Mouse (Mus musculus) neural tube, embryonic 15.5 days (tissue): ENCODE results near the gene Itgae. TPM values are rescaled to one million over a fixed set of nuclear protein-coding genes. Genes with fewer than 3 reads are reported as not detected.

Source experiments
- ATAC-seq: fragments of 200-750 bp; cut with Nextera tagmentation; 2 replicates; pipeline ENCODE4 v1.8.0; 2017; ENCODE audit warnings: mild to moderate bottlenecking, moderate TSS enrichment, moderate library complexity; ENCODE audit not compliant: low FRiP score
- H3K27ac ChIP-seq: fragments of 300-500 bp; sonication (generic); replicated peaks from 2 replicates; pipeline ENCODE4 v1.5.1; 2015; ENCODE audit warnings: mild to moderate bottlenecking, inconsistent platforms
- H3K27me3 ChIP-seq: fragments of 300-500 bp; sonication (generic); replicated peaks from 2 replicates; pipeline ENCODE4 v1.6.1; 2015; ENCODE audit warnings: inconsistent platforms
- H3K36me3 ChIP-seq: fragments of 300-500 bp; sonication (generic); 2 replicates; pipeline ENCODE4 v1.6.1; 2015; ENCODE audit warnings: inconsistent platforms
- H3K4me1 ChIP-seq: fragments of 300-500 bp; sonication (generic); 2 replicates; pipeline ENCODE4 v1.6.1; 2015; ENCODE audit warnings: inconsistent platforms
- H3K4me2 ChIP-seq: fragments of 300-500 bp; sonication (generic); 2 replicates; pipeline ENCODE4 v1.6.1; 2015; ENCODE audit warnings: inconsistent platforms, mild to moderate bottlenecking, moderate library complexity
- H3K4me3 ChIP-seq: fragments of 300-500 bp; sonication (generic); replicated peaks from 2 replicates; pipeline ENCODE4 v1.5.1; 2015; ENCODE audit warnings: mild to moderate bottlenecking, inconsistent platforms
- H3K9ac ChIP-seq: fragments of 300-500 bp; sonication (generic); replicated peaks from 2 replicates; pipeline ENCODE4 v1.6.1; 2015; ENCODE audit warnings: mild to moderate bottlenecking, inconsistent platforms
- H3K9me3 ChIP-seq: fragments of 300-500 bp; sonication (generic); replicated peaks from 2 replicates; pipeline ENCODE4 v1.6.1; 2016; ENCODE audit warnings: inconsistent platforms
- WGBS: fragments of 180-500 bp; shearing (Covaris S2); methylation state at CpG from one replicate; pipeline ENCODE4 v1.1.7; 2015; ENCODE audit warnings: mixed read lengths; 5-methylcytosine and 5-hydroxymethylcytosine counted together
- polyA plus RNA-seq: library from polyadenylated mRNA; unstranded; fragments of >200 nt; fragmentation: Nextera tagmentation; extraction: Ambion mirVana; gene quantifications from 2 replicates; pipeline ENCODE4 v1.2.1, GENCODE M21; 2015

Itgae gene
- 0.19 and 2.7 TPM in 2 replicates for polyA plus RNA-seq

DNA sequence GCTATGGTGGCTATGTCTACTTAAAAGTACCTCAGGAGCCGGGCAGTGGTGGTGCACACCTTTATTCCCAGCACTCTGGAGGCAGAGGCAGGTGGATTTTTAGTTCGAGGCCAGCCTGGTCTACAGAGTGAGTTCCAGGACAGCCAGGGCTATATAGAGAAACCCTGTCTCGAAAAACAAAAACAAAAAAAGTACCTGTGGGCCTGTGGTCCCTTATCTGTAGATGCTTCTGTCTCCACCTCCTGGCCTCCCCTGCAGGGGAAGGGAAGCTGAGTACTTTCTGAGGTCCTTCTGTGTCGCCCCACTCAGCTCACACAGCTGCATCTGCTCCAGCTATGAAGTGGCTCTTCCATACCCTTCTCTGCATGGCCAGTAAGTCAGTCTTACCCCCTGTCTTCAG lies at the start of gene Itgae:
TSS of gene Itgae (plus strand) at position 301 of the 400 bp plus-strand sequence.
- WGBS = 83% methylated on average over 4 of the region's 4 CpGs
- Histone ChIP-seq H3K27ac (no peak within 1 kb of the TSS), H3K9me3 (no peaks in the 10 kb centered on the region), H3K4me3 (no peak within 1 kb of the TSS), H3K4me2 (no peak within 1 kb of the TSS), H3K27me3 (no peaks in the 10 kb centered on the region), H3K36me3 (no peaks in the 10 kb centered on the region), H3K4me1 (no peaks in the 10 kb centered on the region), H3K9ac (no peak within 1 kb of the TSS)
- no peak for ATAC-seq

- no peak for ATAC-seq
- Histone ChIP-seq H3K9ac (no peak overlapping the region), H3K9me3 (no peaks in the 10 kb centered on the region), H3K27ac (no peak overlapping the region), H3K4me1 (peaks cover 15% of the 10 kb centered on the region), H3K4me2 (no peak overlapping the region), H3K27me3 (no peaks in the 10 kb centered on the region), H3K36me3 (peaks cover 16% of the 10 kb centered on the region), H3K4me3 (no peak overlapping the region)
- 70% methylated on average over 6 of the region's 6 CpGs for WGBS
Measured at GRCm38 (mm10) chr11:73044229-73044755, 46.1 kb upstream of the Itgae start.

- Histone ChIP-seq H3K9me3 (no peaks in the 10 kb centered on the region), H3K27me3 (no peaks in the 10 kb centered on the region), H3K9ac (no peak overlapping the region), H3K4me1 (peaks cover 19% of the 10 kb centered on the region), H3K4me2 (no peak overlapping the region), H3K36me3 (peaks cover 15% of the 10 kb centered on the region), H3K4me3 (no peak overlapping the region), H3K27ac (no peak overlapping the region)
- ATAC-seq = no peak
- 73% methylated on average over 4 of the region's 4 CpGs for WGBS
Measured at GRCm38 (mm10) chr11:73044789-73045188, 45.6 kb upstream of the Itgae start.

GRCm38 (mm10) chr11:73047542-73047996 lies 42.8 kb upstream of the Itgae start, which contains the start of gene Ncbp3:
Ncbp3 (plus strand) TSS chr11:73047783.
- peak within 1 kb of the TSS; percentile 90 for H3K4me3 ChIP-seq
- ATAC-seq = peak; percentile 95
- H3K9me3 ChIP-seq = no peaks in the 10 kb centered on the region
- H3K4me2 ChIP-seq = peak within 1 kb of the TSS; percentile 75
- peak within 1 kb of the TSS; percentile 92 for H3K27ac ChIP-seq
- H3K9ac ChIP-seq = peak within 1 kb of the TSS; percentile 89
- peaks cover 13% of the 10 kb centered on the region; the same call in 1 of the 2 replicates for H3K36me3 ChIP-seq
- H3K4me1 ChIP-seq = peaks cover 19% of the 10 kb centered on the region
- WGBS = 1% methylated on average over 39 of the region's 39 CpGs
- no peaks in the 10 kb centered on the region for H3K27me3 ChIP-seq

GRCm38 (mm10) chr11:73048030-73048876 lies 42.1 kb upstream of the Itgae start:
- Histone ChIP-seq H3K4me3 (peak overlapping the region; percentile 90), H3K9me3 (no peaks in the 10 kb centered on the region), H3K27me3 (no peaks in the 10 kb centered on the region), H3K36me3 (peaks cover 16% of the 10 kb centered on the region), H3K9ac (peak overlapping the region; percentile 89), H3K4me2 (peak overlapping the region; percentile 75), H3K27ac (peak overlapping the region; percentile 92), H3K4me1 (peaks cover 19% of the 10 kb centered on the region)
- ATAC-seq = peak; percentile 78
- WGBS = 1% methylated on average over 55 of the region's 55 CpGs

- Histone ChIP-seq H3K4me2 (peak overlapping the region; percentile 75), H3K4me3 (peak overlapping the region; percentile 90), H3K9ac (peak overlapping the region; percentile 89; the same call in 1 of the 2 replicates), H3K27me3 (no peaks in the 10 kb centered on the region), H3K27ac (peak overlapping the region; percentile 63), H3K4me1 (peaks cover 19% of the 10 kb centered on the region), H3K36me3 (peaks cover 27% of the 10 kb centered on the region), H3K9me3 (no peaks in the 10 kb centered on the region)
- ATAC-seq = no peak
- WGBS = 3% methylated on average over 4 of the region's 4 CpGs
Measured at GRCm38 (mm10) chr11:73049335-73049734, 41.0 kb upstream of the Itgae start.

DNA sequence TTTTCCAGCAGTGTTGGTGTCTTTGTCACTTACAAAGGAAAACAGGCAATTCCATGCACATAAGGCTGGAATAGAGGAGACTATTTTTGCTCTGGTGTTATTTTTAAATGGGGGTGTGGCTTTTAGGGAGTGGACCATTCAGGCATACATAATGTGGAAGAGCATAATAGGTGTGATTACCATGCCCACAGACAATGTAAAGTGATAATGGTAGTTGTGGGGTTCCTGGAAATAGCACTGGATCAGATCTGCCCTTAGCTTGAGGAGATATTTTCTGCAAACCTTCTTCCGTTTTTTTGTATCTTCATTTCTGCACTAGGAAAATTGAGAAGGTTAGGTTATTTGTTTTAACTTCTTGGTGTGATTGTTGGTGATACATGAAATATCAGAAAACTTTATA lies 37.6 kb upstream of the Itgae start:
- Histone ChIP-seq H3K9ac (no peak overlapping the region), H3K4me1 (peaks cover 15% of the 10 kb centered on the region), H3K27ac (no peak overlapping the region), H3K27me3 (no peaks in the 10 kb centered on the region), H3K9me3 (no peaks in the 10 kb centered on the region), H3K36me3 (peaks cover 55% of the 10 kb centered on the region), H3K4me3 (no peak overlapping the region), H3K4me2 (no peak overlapping the region)
- WGBS = 92% methylated on average over 1 of the region's 1 CpGs
- no peak for ATAC-seq

GRCm38 (mm10) chr11:73057701-73058100 lies 32.7 kb upstream of the Itgae start:
- H3K4me1 ChIP-seq = no peaks in the 10 kb centered on the region
- no peak overlapping the region for H3K9ac ChIP-seq
- H3K27ac ChIP-seq = no peak overlapping the region
- no peak for ATAC-seq
- H3K4me3 ChIP-seq = no peak overlapping the region
- no peaks in the 10 kb centered on the region for H3K27me3 ChIP-seq
- H3K36me3 ChIP-seq = peaks cover 62% of the 10 kb centered on the region
- no peaks in the 10 kb centered on the region for H3K9me3 ChIP-seq
- 91% methylated on average over 5 of the region's 5 CpGs for WGBS
- no peak overlapping the region for H3K4me2 ChIP-seq

- ATAC-seq = no peak
- no peaks in the 10 kb centered on the region for H3K4me1 ChIP-seq
- H3K4me3 ChIP-seq = no peak overlapping the region
- H3K27ac ChIP-seq = no peak overlapping the region
- no peaks in the 10 kb centered on the region for H3K9me3 ChIP-seq
- H3K27me3 ChIP-seq = no peaks in the 10 kb centered on the region
- peaks cover 52% of the 10 kb centered on the region for H3K36me3 ChIP-seq
- no peak overlapping the region for H3K9ac ChIP-seq
- WGBS = 98% methylated on average over 3 of the region's 3 CpGs
- no peak overlapping the region for H3K4me2 ChIP-seq
Measured at GRCm38 (mm10) chr11:73059630-73060029, 30.8 kb upstream of the Itgae start.

DNA sequence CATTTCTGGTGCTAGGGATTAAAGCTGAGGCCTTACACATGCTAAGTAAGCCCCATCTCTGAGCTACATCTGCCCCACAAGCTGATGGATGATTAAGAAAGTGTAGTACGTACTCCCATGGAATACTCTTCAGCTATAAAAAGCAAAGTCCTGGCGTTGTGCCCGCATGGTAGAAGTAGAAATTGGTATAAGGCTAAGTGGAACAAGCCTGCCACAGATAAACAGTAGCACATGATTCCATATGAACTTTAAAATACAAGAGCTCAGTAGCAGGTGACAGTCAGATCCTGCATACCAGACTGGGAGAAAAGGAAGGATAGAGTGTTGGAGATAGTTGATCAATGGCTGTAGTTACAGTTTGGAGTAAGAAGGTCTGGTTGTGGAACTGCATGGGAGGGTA lies 29.0 kb upstream of the Itgae start:
- Histone ChIP-seq H3K4me1 (no peaks in the 10 kb centered on the region), H3K27ac (no peak overlapping the region), H3K36me3 (peaks cover 47% of the 10 kb centered on the region), H3K4me3 (no peak overlapping the region), H3K27me3 (no peaks in the 10 kb centered on the region), H3K4me2 (no peak overlapping the region), H3K9ac (no peak overlapping the region), H3K9me3 (no peaks in the 10 kb centered on the region)
- no peak for ATAC-seq
- WGBS = 90% methylated on average over 3 of the region's 3 CpGs

GRCm38 (mm10) chr11:73071839-73072238 lies 18.5 kb upstream of the Itgae start:
- H3K36me3 ChIP-seq = peaks cover 80% of the 10 kb centered on the region
- no peak overlapping the region for H3K4me3 ChIP-seq
- no peaks in the 10 kb centered on the region for H3K9me3 ChIP-seq
- no peak for ATAC-seq
- WGBS = 94% methylated on average over 3 of the region's 3 CpGs
- no peaks in the 10 kb centered on the region for H3K27me3 ChIP-seq
- no peak overlapping the region for H3K9ac ChIP-seq
- no peak overlapping the region for H3K4me2 ChIP-seq
- H3K4me1 ChIP-seq = no peaks in the 10 kb centered on the region
- H3K27ac ChIP-seq = no peak overlapping the region

- Histone ChIP-seq H3K27ac (no peak overlapping the region), H3K9me3 (no peaks in the 10 kb centered on the region), H3K4me3 (no peak overlapping the region), H3K9ac (no peak overlapping the region), H3K27me3 (no peaks in the 10 kb centered on the region), H3K4me2 (no peak overlapping the region), H3K4me1 (no peaks in the 10 kb centered on the region), H3K36me3 (peaks cover 77% of the 10 kb centered on the region)
- ATAC-seq = no peak
- WGBS = 75% methylated on average over 4 of the region's 4 CpGs
Measured at GRCm38 (mm10) chr11:73076295-73076694, 14.1 kb upstream of the Itgae start.
